Mouse (Mus musculus) urinary bladder, adult 18-20 months (tissue): Measurements from ENCODE around the gene Arel1.
A peak's percentile ranks its signal among the peaks of the same experiment; 100 is the strongest.

Source experiments
- DNase-seq, 2 experiments: peaks; one replicate each; pipeline ENCODE4 v3.0.0; 2022; ENCODE audit warnings: low spot score in 2 of 2, mixed read lengths in 2 of 2

The Arel1 gene

GRCm38 (mm10) chr12:84948584-84949285 is 22.0 kb downstream of the Arel1 start:
- no peak for DNase-seq

- DNase-seq = no peak
Observed at GRCm38 (mm10) chr12:84947894-84948583, 22.7 kb downstream of the Arel1 start.

- peak in 1 of 2 experiments; percentile 4 for DNase-seq
Observed at GRCm38 (mm10) chr12:84944813-84945553, 25.7 kb downstream of the Arel1 start.

- no peak for DNase-seq
Observed at GRCm38 (mm10) chr12:84944150-84944812, 26.4 kb downstream of the Arel1 start.

- no peak for DNase-seq
Observed at GRCm38 (mm10) chr12:84943006-84943952, 27.4 kb downstream of the Arel1 start.

- DNase-seq = no peak
Observed at GRCm38 (mm10) chr12:84941717-84942116, 29.0 kb downstream of the Arel1 start.

- DNase-seq = no peak
Observed at GRCm38 (mm10) chr12:84940343-84940742, 30.4 kb downstream of the Arel1 start.

- DNase-seq = no peak
Observed at GRCm38 (mm10) chr12:84939117-84939516, 31.6 kb downstream of the Arel1 start.

GRCm38 (mm10) chr12:84935343-84935742 is 35.4 kb downstream of the Arel1 start:
- no peak for DNase-seq

- no peak for DNase-seq
Observed at GRCm38 (mm10) chr12:84932210-84932609, 38.5 kb downstream of the Arel1 start.

- DNase-seq = no peak
Observed at GRCm38 (mm10) chr12:84926542-84926941, 44.2 kb downstream of the Arel1 start.

GRCm38 (mm10) chr12:84924324-84924723 is 46.4 kb downstream of the Arel1 start:
- DNase-seq = no peak

- no peak for DNase-seq
Observed at GRCm38 (mm10) chr12:84921881-84922419, 48.8 kb downstream of the Arel1 start.

- DNase-seq = no peak
Observed at GRCm38 (mm10) chr12:84918809-84919208, 51.9 kb downstream of the Arel1 start.

- DNase-seq = no peak
Observed at GRCm38 (mm10) chr12:84917799-84918198, 52.9 kb downstream of the Arel1 start.

- no peak for DNase-seq
Observed at GRCm38 (mm10) chr12:84914959-84915358, 55.7 kb downstream of the Arel1 start.

GRCm38 (mm10) chr12:84912652-84913104 is 58.0 kb downstream of the Arel1 start:
- no peak for DNase-seq

GRCm38 (mm10) chr12:84911640-84912039 is 59.1 kb downstream of the Arel1 start:
- DNase-seq = no peak

GRCm38 (mm10) chr12:84910066-84910465 is 60.6 kb downstream of the Arel1 start:
- DNase-seq = no peak
